Mouse (Mus musculus) layer of hippocampus, adult 2 months (tissue): Measurements from ENCODE around the gene Cryga. TPM values are rescaled to one million over a fixed set of nuclear protein-coding genes. Genes with fewer than 3 reads are reported as not detected.

Source experiments
- DNase-seq, 2 experiments: peaks; one replicate each; pipeline ENCODE4 v3.0.0; 2022; ENCODE audit warnings: low spot score in 2 of 2
- H3K27ac ChIP-seq: fragments of 200-600 bp; 2 replicates; pipeline ENCODE4 v1.8.1; 2022
- H3K4me3 ChIP-seq: fragments of 200-600 bp; 2 replicates; pipeline ENCODE4 v1.8.1; 2022; ENCODE audit warnings: mild to moderate bottlenecking
- CTCF ChIP-seq: fragments of 200-600 bp; conservative IDR thresholded peaks from 2 replicates; pipeline ENCODE4 v1.8.1; 2022; ENCODE audit warnings: antibody characterized with exemption, mild to moderate bottlenecking, moderate library complexity
- total RNA-seq, 2 experiments: library from RNA; stranded (reverse); gene quantifications; 2 replicates each; pipeline ENCODE4 v1.2.3; 2021

Cryga gene
- total RNA-seq, 2 experiments from 2014 or later = 0.87 TPM; not detected in 1

GRCm38 (mm10) chr1:65113536-65114172, 10.5 kb upstream of the Cryga start:
- no peak for DNase-seq
- Histone ChIP-seq H3K4me3 (no peak overlapping the region), H3K27ac (no peak overlapping the region)
- no peak for TF ChIP-seq CTCF

- no peak for DNase-seq
- no peak for TF ChIP-seq CTCF
- peak overlapping the region; percentile 2; the same call in 1 of the 2 replicates for H3K4me3 ChIP-seq
- H3K27ac ChIP-seq = no peak overlapping the region
These were observed 9.6 kb upstream of the Cryga start for GRCm38 (mm10) chr1:65112807-65113196.

GRCm38 (mm10) chr1:65112031-65112806, 9.0 kb upstream of the Cryga start:
- no peak overlapping the region for H3K27ac ChIP-seq

GRCm38 (mm10) chr1:65109756-65110435, 6.7 kb upstream of the Cryga start:
- DNase-seq = no peak
- TF ChIP-seq CTCF = no peak
- Histone ChIP-seq H3K27ac (no peak overlapping the region), H3K4me3 (no peak overlapping the region)

More at GRCm38 (mm10) chr1:65112031-65112806, 9.0 kb upstream of the Cryga start:
- DNase-seq = peak; percentile 74 to 83
- peak overlapping the region; percentile 36 for H3K4me3 ChIP-seq
- peak; percentile 99; the same call in 1 of the 2 replicates for TF ChIP-seq CTCF

- no peak for TF ChIP-seq CTCF
- Histone ChIP-seq H3K27ac (no peak overlapping the region), H3K4me3 (no peak overlapping the region)
- no peak for DNase-seq
These were observed 6.0 kb upstream of the Cryga start for GRCm38 (mm10) chr1:65109196-65109595.

- no peak for DNase-seq
- H3K27ac ChIP-seq = no peak overlapping the region
- no peak for TF ChIP-seq CTCF
- H3K4me3 ChIP-seq = no peak overlapping the region
These were observed 4.6 kb upstream of the Cryga start for GRCm38 (mm10) chr1:65107654-65108279.

- Histone ChIP-seq H3K27ac (no peak overlapping the region), H3K4me3 (no peak overlapping the region)
- TF ChIP-seq CTCF = no peak
- no peak for DNase-seq
These were observed 6.2 kb downstream of the Cryga start for GRCm38 (mm10) chr1:65096953-65097352.

- TF ChIP-seq CTCF = no peak
- peak in 1 of 2 experiments; percentile 14 for DNase-seq
- H3K27ac ChIP-seq = no peak overlapping the region
These were observed 11.6 kb downstream of the Cryga start for GRCm38 (mm10) chr1:65091566-65091965.

GRCm38 (mm10) chr1:65090370-65090769, 12.8 kb downstream of the Cryga start:
- TF ChIP-seq CTCF = no peak
- Histone ChIP-seq H3K27ac (no peak overlapping the region), H3K4me3 (no peak overlapping the region)
- DNase-seq = no peak

More at GRCm38 (mm10) chr1:65091566-65091965, 11.6 kb downstream of the Cryga start:
- no peak overlapping the region for H3K4me3 ChIP-seq

- DNase-seq = no peak
- no peak for TF ChIP-seq CTCF
- Histone ChIP-seq H3K4me3 (no peak overlapping the region), H3K27ac (no peak overlapping the region)
These were observed 14.4 kb downstream of the Cryga start for GRCm38 (mm10) chr1:65088567-65089356.

- Histone ChIP-seq H3K27ac (no peak within 1 kb of the TSS), H3K4me3 (no peak within 1 kb of the TSS)
- no peak for TF ChIP-seq CTCF
- DNase-seq = no peak
These were observed 21.0 kb downstream of the Cryga start, which contains the start of gene Crygb for GRCm38 (mm10) chr1:65082188-65082587. Crygb (minus strand) TSS chr1:65082288.

- TF ChIP-seq CTCF = peak; percentile 74
- no peak overlapping the region for H3K27ac ChIP-seq
- no peak overlapping the region for H3K4me3 ChIP-seq
- DNase-seq = no peak
These were observed 27.6 kb downstream of the Cryga start for GRCm38 (mm10) chr1:65075607-65076006.
